Mouse (Mus musculus): ENCODE data around the gene Castor1. TPM values are rescaled to one million over a fixed set of nuclear protein-coding genes. Genes with fewer than 3 reads are reported as not detected.
A peak's percentile ranks its signal among the peaks of the same experiment; 100 is the strongest.

Gene Castor1
- total and polyA plus RNA-seq, 3 experiments = 4.5 to 8.4 (median 8.2) TPM

GRCm38 (mm10) chr11:4267202-4267578, 49.2 kb downstream of the Castor1 start:
- H3K36me3 ChIP-seq (replicated peaks) = no peaks in the 10 kb centered on the region
- no peak for ATAC-seq (ENCODE audit: extremely low read depth, insufficient number of reproducible peaks, low FRiP score, poor library complexity, severe bottlenecking)
- peaks cover 62% of the 10 kb centered on the region for H3K4me1 ChIP-seq (ENCODE audit: insufficient read depth, low read depth, low read length)
- TF ChIP-seq CTCF (IDR thresholded peaks at IDR 0.05; ENCODE audit: low read depth, low read length) (no peak), POLR2AphosphoS5 (IDR thresholded peaks at IDR 0.05; ENCODE audit: insufficient replicate concordance, low read depth, low read length) (no peak), GATA1 (IDR thresholded peaks at IDR 0.05; ENCODE audit: borderline replicate concordance, low read length) (no peak), TAL1 (conservative IDR thresholded peaks at IDR 0.05; ENCODE audit: low read depth, low read length) (no peak), GATA2 (IDR thresholded peaks at IDR 0.05; ENCODE audit: borderline replicate concordance, low read depth, low read length) (no peak)
- DNase-seq (ENCODE audit: low spot score) = no peak
- H3K9me3 ChIP-seq (replicated peaks) = no peaks in the 10 kb centered on the region
- peak overlapping the region; percentile 72; the same call in 1 of the 2 replicates for H3K4me3 ChIP-seq (ENCODE audit: low read depth, low read length)
- peaks cover 81% of the 10 kb centered on the region for H3K27me3 ChIP-seq (ENCODE audit: insufficient read depth, low read length)

- Histone ChIP-seq H3K9me3 (replicated peaks) (no peaks in the 10 kb centered on the region), H3K36me3 (replicated peaks) (no peaks in the 10 kb centered on the region), H3K4me3 (ENCODE audit: low read depth, low read length) (no peak overlapping the region), H3K27me3 (ENCODE audit: insufficient read depth, low read length) (peaks cover 87% of the 10 kb centered on the region), H3K4me1 (ENCODE audit: insufficient read depth, low read depth, low read length) (peaks cover 60% of the 10 kb centered on the region)
- DNase-seq (ENCODE audit: low spot score) (no peak), ATAC-seq (ENCODE audit: extremely low read depth, insufficient number of reproducible peaks, low FRiP score, poor library complexity, severe bottlenecking) (no peak)
- TF ChIP-seq GATA1 (IDR thresholded peaks at IDR 0.05; ENCODE audit: borderline replicate concordance, low read length) (no peak), GATA2 (IDR thresholded peaks at IDR 0.05; ENCODE audit: borderline replicate concordance, low read depth, low read length) (no peak), TAL1 (conservative IDR thresholded peaks at IDR 0.05; ENCODE audit: low read depth, low read length) (no peak), POLR2AphosphoS5 (IDR thresholded peaks at IDR 0.05; ENCODE audit: insufficient replicate concordance, low read depth, low read length) (no peak), CTCF (IDR thresholded peaks at IDR 0.05; ENCODE audit: low read depth, low read length) (no peak)
Observed at GRCm38 (mm10) chr11:4268500-4268899, 50.5 kb downstream of the Castor1 start.

- Histone ChIP-seq H3K9me3 (replicated peaks) (no peaks in the 10 kb centered on the region), H3K36me3 (replicated peaks) (no peaks in the 10 kb centered on the region), H3K4me1 (ENCODE audit: insufficient read depth, low read depth, low read length) (peaks cover 51% of the 10 kb centered on the region), H3K4me3 (ENCODE audit: low read depth, low read length) (no peak overlapping the region), H3K27me3 (ENCODE audit: insufficient read depth, low read length) (peaks cover 84% of the 10 kb centered on the region)
- no peak for DNase-seq (ENCODE audit: low spot score)
- no peak for ATAC-seq (ENCODE audit: extremely low read depth, insufficient number of reproducible peaks, low FRiP score, poor library complexity, severe bottlenecking)
- no peak for TF ChIP-seq GATA1 (IDR thresholded peaks at IDR 0.05; ENCODE audit: borderline replicate concordance, low read length)
- no peak for TF ChIP-seq CTCF (IDR thresholded peaks at IDR 0.05; ENCODE audit: low read depth, low read length)
- no peak for TF ChIP-seq GATA2 (IDR thresholded peaks at IDR 0.05; ENCODE audit: borderline replicate concordance, low read depth, low read length)
- no peak for TF ChIP-seq TAL1 (conservative IDR thresholded peaks at IDR 0.05; ENCODE audit: low read depth, low read length)
- no peak for TF ChIP-seq POLR2AphosphoS5 (IDR thresholded peaks at IDR 0.05; ENCODE audit: insufficient replicate concordance, low read depth, low read length)
Observed at GRCm38 (mm10) chr11:4270744-4271459, 52.9 kb downstream of the Castor1 start.

- no peak for TF ChIP-seq GATA1 (IDR thresholded peaks at IDR 0.05; ENCODE audit: borderline replicate concordance, low read length)
- no peak for TF ChIP-seq POLR2AphosphoS5 (IDR thresholded peaks at IDR 0.05; ENCODE audit: insufficient replicate concordance, low read depth, low read length)
- TF ChIP-seq GATA2 (IDR thresholded peaks at IDR 0.05; ENCODE audit: borderline replicate concordance, low read depth, low read length) = no peak
- Histone ChIP-seq H3K27me3 (ENCODE audit: insufficient read depth, low read length) (peaks cover 90% of the 10 kb centered on the region), H3K9me3 (replicated peaks) (no peaks in the 10 kb centered on the region), H3K4me1 (ENCODE audit: insufficient read depth, low read depth, low read length) (peaks cover 46% of the 10 kb centered on the region), H3K4me3 (ENCODE audit: low read depth, low read length) (no peak overlapping the region), H3K36me3 (replicated peaks) (no peaks in the 10 kb centered on the region)
- ATAC-seq (ENCODE audit: extremely low read depth, insufficient number of reproducible peaks, low FRiP score, poor library complexity, severe bottlenecking) = no peak
- no peak for DNase-seq (ENCODE audit: low spot score)
Observed at GRCm38 (mm10) chr11:4271544-4271943, 53.5 kb downstream of the Castor1 start.

Other genes with a start within 250 kb of the Castor1 start
- gene 4930556J24Rik, start 241.4 kb upstream of the Castor1 start, total RNA-seq (2014; fragmentation: Nextera tagmentation) = not detected in 2 replicates
- gene 4930556J24Rik, start 241.4 kb upstream of the Castor1 start, total RNA-seq (2017) = 0.12 and 0.16 TPM in 2 replicates
- not detected in 2 replicates for gene 4930556J24Rik, start 241.4 kb upstream of the Castor1 start, polyA plus RNA-seq (2012)
- not detected in 2 replicates for gene Gal3st1, start 234.6 kb upstream of the Castor1 start, total RNA-seq (2014; fragmentation: Nextera tagmentation)
- gene Gal3st1, start 234.6 kb upstream of the Castor1 start, total RNA-seq (2017) = not detected in 2 replicates
- not detected in 2 replicates for gene Gal3st1, start 234.6 kb upstream of the Castor1 start, polyA plus RNA-seq (2012)
- gene Sec14l4, start 186.8 kb upstream of the Castor1 start, total RNA-seq (2014; fragmentation: Nextera tagmentation) = not detected in 2 replicates
- gene Sec14l4, start 186.8 kb upstream of the Castor1 start, total RNA-seq (2017) = 0.06 and 0.11 TPM in 2 replicates
- gene Sec14l4, start 186.8 kb upstream of the Castor1 start, polyA plus RNA-seq (2012) = not detected in 2 replicates
- gene Sec14l3, start 153.4 kb upstream of the Castor1 start, total RNA-seq (2014; fragmentation: Nextera tagmentation) = not detected in 2 replicates
- 0.11 TPM in 1 of 2 replicates, not detected in the other for gene Sec14l3, start 153.4 kb upstream of the Castor1 start, total RNA-seq (2017)
- gene Sec14l3, start 153.4 kb upstream of the Castor1 start, polyA plus RNA-seq (2012) = not detected in 2 replicates
- 5.4 and 6.5 TPM in 2 replicates for gene Mtfp1, start 122.8 kb upstream of the Castor1 start, total RNA-seq (2014; fragmentation: Nextera tagmentation)
- gene Mtfp1, start 122.8 kb upstream of the Castor1 start, total RNA-seq (2017) = 10.5 and 12.7 TPM in 2 replicates
- 12.3 and 14.2 TPM in 2 replicates for gene Mtfp1, start 122.8 kb upstream of the Castor1 start, polyA plus RNA-seq (2012)
- gene Sec14l2, start 94.8 kb upstream of the Castor1 start, total RNA-seq (2014; fragmentation: Nextera tagmentation) = 13.7 and 13.8 TPM in 2 replicates
- 4.6 and 6.6 TPM in 2 replicates for gene Sec14l2, start 94.8 kb upstream of the Castor1 start, total RNA-seq (2017)
- gene Sec14l2, start 94.8 kb upstream of the Castor1 start, polyA plus RNA-seq (2012) = 3.3 and 3.5 TPM in 2 replicates
- 2.8 and 4.0 TPM in 2 replicates for gene Rnf215, start 83.0 kb upstream of the Castor1 start, total RNA-seq (2014; fragmentation: Nextera tagmentation)
- 10.5 and 12.9 TPM in 2 replicates for gene Rnf215, start 83.0 kb upstream of the Castor1 start, total RNA-seq (2017)
- gene Rnf215, start 83.0 kb upstream of the Castor1 start, polyA plus RNA-seq (2012) = 4.5 and 5.1 TPM in 2 replicates
- gene Ccdc157, start 57.9 kb upstream of the Castor1 start, total RNA-seq (2014; fragmentation: Nextera tagmentation) = 1.1 and 4.1 TPM in 2 replicates
- 2.5 and 3.2 TPM in 2 replicates for gene Ccdc157, start 57.9 kb upstream of the Castor1 start, total RNA-seq (2017)
- 1.1 and 1.3 TPM in 2 replicates for gene Ccdc157, start 57.9 kb upstream of the Castor1 start, polyA plus RNA-seq (2012)
- gene Sf3a1, start 57.9 kb upstream of the Castor1 start, total RNA-seq (2014; fragmentation: Nextera tagmentation) = 103 and 124 TPM in 2 replicates
- gene Sf3a1, start 57.9 kb upstream of the Castor1 start, total RNA-seq (2017) = 35.4 and 39.0 TPM in 2 replicates
- gene Sf3a1, start 57.9 kb upstream of the Castor1 start, polyA plus RNA-seq (2012) = 138 and 174 TPM in 2 replicates
- 2.2 and 5.0 TPM in 2 replicates for gene Tbc1d10a, start 31.4 kb upstream of the Castor1 start, total RNA-seq (2014; fragmentation: Nextera tagmentation)
- gene Tbc1d10a, start 31.4 kb upstream of the Castor1 start, total RNA-seq (2017) = 20.8 and 25.4 TPM in 2 replicates
- gene Tbc1d10a, start 31.4 kb upstream of the Castor1 start, polyA plus RNA-seq (2012) = 24.1 and 28.3 TPM in 2 replicates
- gene Osm, start 18.2 kb downstream of the Castor1 start, total RNA-seq (2014; fragmentation: Nextera tagmentation) = 7.2 and 8.0 TPM in 2 replicates
- gene Osm, start 18.2 kb downstream of the Castor1 start, total RNA-seq (2017) = 8.3 and 10.3 TPM in 2 replicates
- gene Osm, start 18.2 kb downstream of the Castor1 start, polyA plus RNA-seq (2012) = 4.0 and 4.5 TPM in 2 replicates
- 0.75 TPM in 1 of 2 replicates, not detected in the other for gene Lif, start 39.3 kb downstream of the Castor1 start, total RNA-seq (2014; fragmentation: Nextera tagmentation)
- 1.0 and 1.2 TPM in 2 replicates for gene Lif, start 39.3 kb downstream of the Castor1 start, total RNA-seq (2017)
- gene Lif, start 39.3 kb downstream of the Castor1 start, polyA plus RNA-seq (2012) = 0.02 and 0.12 TPM in 2 replicates
- gene Hormad2, start 222.9 kb downstream of the Castor1 start, total RNA-seq (2014; fragmentation: Nextera tagmentation) = 63.6 and 85.0 TPM in 2 replicates
- 19.9 and 24.6 TPM in 2 replicates for gene Hormad2, start 222.9 kb downstream of the Castor1 start, total RNA-seq (2017)
- 3.3 and 8.6 TPM in 2 replicates for gene Hormad2, start 222.9 kb downstream of the Castor1 start, polyA plus RNA-seq (2012)

Measured in G1E (cell line).